Mouse (Mus musculus) neural tube, embryonic 12.5 days (tissue): ENCODE measurements around the gene Vdac1. TPM values are rescaled to one million over a fixed set of nuclear protein-coding genes. Genes with fewer than 3 reads are reported as not detected.
"Not testable (repeated sequence)": the region's sequence is repeated elsewhere in the genome, so short reads cannot be mapped to it uniquely, and the experiment has no call there.

ENCODE experiments used
- ATAC-seq: fragments of 200-750 bp; cut with Nextera tagmentation; 2 replicates; pipeline ENCODE4 v1.8.0; 2017; ENCODE audit warnings: low read depth, mild to moderate bottlenecking, moderate TSS enrichment, moderate library complexity; ENCODE audit not compliant: low FRiP score
- H3K27ac ChIP-seq: fragments of 300-500 bp; sonication (generic); 2 replicates; pipeline ENCODE4 v1.5.1; 2016
- H3K27me3 ChIP-seq: fragments of 300-500 bp; sonication (generic); replicated peaks from 2 replicates; pipeline ENCODE4 v1.6.1; 2016; ENCODE audit warnings: mild to moderate bottlenecking
- H3K36me3 ChIP-seq: fragments of 300-500 bp; sonication (generic); 2 replicates; pipeline ENCODE4 v1.6.1; 2016; ENCODE audit warnings: mild to moderate bottlenecking
- H3K4me1 ChIP-seq: fragments of 300-500 bp; sonication (generic); 2 replicates; pipeline ENCODE4 v1.6.1; 2016
- H3K4me2 ChIP-seq: fragments of 300-500 bp; sonication (generic); replicated peaks from 2 replicates; pipeline ENCODE4 v1.6.1; 2016; ENCODE audit warnings: mild to moderate bottlenecking
- H3K4me3 ChIP-seq: fragments of 300-500 bp; sonication (generic); 2 replicates; pipeline ENCODE4 v1.5.1; 2016
- H3K9ac ChIP-seq: fragments of 300-500 bp; sonication (generic); 2 replicates; pipeline ENCODE4 v1.6.1; 2016; ENCODE audit warnings: mild to moderate bottlenecking
- H3K9me3 ChIP-seq: fragments of 300-500 bp; sonication (generic); 2 replicates; pipeline ENCODE4 v1.6.1; 2016; ENCODE audit warnings: mild to moderate bottlenecking
- WGBS: fragments of 180-500 bp; shearing (Covaris S2); methylation state at CpG from one replicate; pipeline ENCODE4 v1.1.7; 2016; 5-methylcytosine and 5-hydroxymethylcytosine counted together
- polyA plus RNA-seq: library from polyadenylated mRNA; unstranded; fragments of >200 nt; fragmentation: Nextera tagmentation; extraction: Ambion mirVana; gene quantifications from 2 replicates; pipeline ENCODE4 v1.2.1, GENCODE M21; 2016

Vdac1 gene
- polyA plus RNA-seq, 1 experiment from 2014 or later, result 221 TPM

GRCm38 (mm10) chr11:52388150-52388549 lies 27.5 kb downstream of the Vdac1 start:
- H3K9me3 ChIP-seq, result no peaks in the 10 kb centered on the region
- H3K27ac ChIP-seq, result no peak overlapping the region
- H3K27me3 ChIP-seq, result no peaks in the 10 kb centered on the region
- 93% methylated on average over 12 of the region's 12 CpGs for WGBS
- no peak overlapping the region for H3K4me3 ChIP-seq
- H3K9ac ChIP-seq, result no peak overlapping the region
- no peak for ATAC-seq
- no peak overlapping the region for H3K4me2 ChIP-seq
- H3K4me1 ChIP-seq, result no peaks in the 10 kb centered on the region
- H3K36me3 ChIP-seq, result peaks cover 61% of the 10 kb centered on the region

- H3K36me3 ChIP-seq, result peaks cover 55% of the 10 kb centered on the region
- H3K9ac ChIP-seq, H3K4me3 ChIP-seq, H3K4me1 ChIP-seq, H3K27ac ChIP-seq, H3K27me3 ChIP-seq, H3K4me2 ChIP-seq, ATAC-seq, H3K9me3 ChIP-seq: not testable (repeated sequence)
- 94% methylated on average over 5 of the region's 5 CpGs for WGBS
Measured at GRCm38 (mm10) chr11:52388979-52389378, 28.3 kb downstream of the Vdac1 start.

GRCm38 (mm10) chr11:52389933-52390332 lies 29.3 kb downstream of the Vdac1 start:
- Histone ChIP-seq H3K4me2 (no peak overlapping the region), H3K27me3 (no peaks in the 10 kb centered on the region), H3K27ac (no peak overlapping the region), H3K4me3 (no peak overlapping the region), H3K36me3 (peaks cover 47% of the 10 kb centered on the region), H3K4me1 (no peaks in the 10 kb centered on the region), H3K9ac (no peak overlapping the region), H3K9me3 (no peaks in the 10 kb centered on the region)
- ATAC-seq, result no peak
- 93% methylated on average over 7 of the region's 7 CpGs for WGBS

GRCm38 (mm10) chr11:52394494-52394893 lies 33.8 kb downstream of the Vdac1 start:
- WGBS, result 83% methylated on average over 4 of the region's 4 CpGs
- H3K27me3 ChIP-seq, result no peaks in the 10 kb centered on the region

GRCm38 (mm10) chr11:52395343-52395742 lies 34.7 kb downstream of the Vdac1 start:
- Histone ChIP-seq H3K9ac (no peak overlapping the region), H3K4me3 (no peak overlapping the region), H3K36me3 (peaks cover 1% of the 10 kb centered on the region; the same call in 1 of the 2 replicates), H3K27ac (no peak overlapping the region), H3K9me3 (no peaks in the 10 kb centered on the region), H3K27me3 (no peaks in the 10 kb centered on the region), H3K4me2 (no peak overlapping the region), H3K4me1 (peaks cover 10% of the 10 kb centered on the region; the same call in 1 of the 2 replicates)
- ATAC-seq, result no peak
- 32% methylated on average over 4 of the region's 4 CpGs for WGBS

More at GRCm38 (mm10) chr11:52394494-52394893, 33.8 kb downstream of the Vdac1 start:
- Histone ChIP-seq H3K9me3 (no peaks in the 10 kb centered on the region), H3K4me3 (no peak overlapping the region), H3K27ac (no peak overlapping the region), H3K4me1 (peaks cover 6% of the 10 kb centered on the region; the same call in 1 of the 2 replicates), H3K4me2 (no peak overlapping the region), H3K36me3 (peaks cover 10% of the 10 kb centered on the region; the same call in 1 of the 2 replicates), H3K9ac (no peak overlapping the region)
- no peak for ATAC-seq

GRCm38 (mm10) chr11:52395940-52396596 lies 35.4 kb downstream of the Vdac1 start, which contains the start of gene 9530068E07Rik:
Gene 9530068E07Rik (plus strand): TSS chr11:52396428.
- 2% methylated on average over 38 of the region's 38 CpGs for WGBS
- peak within 1 kb of the TSS; percentile 68 for H3K4me2 ChIP-seq

GRCm38 (mm10) chr11:52396597-52397188 lies 36.0 kb downstream of the Vdac1 start:
- Histone ChIP-seq H3K9ac (peak overlapping the region; percentile 82), H3K27ac (peak overlapping the region; percentile 23), H3K27me3 (no peaks in the 10 kb centered on the region), H3K4me1 (peaks cover 11% of the 10 kb centered on the region; the same call in 1 of the 2 replicates), H3K36me3 (no peaks in the 10 kb centered on the region), H3K4me3 (peak overlapping the region; percentile 81), H3K4me2 (peak overlapping the region; percentile 68), H3K9me3 (no peaks in the 10 kb centered on the region)
- ATAC-seq, result peak; percentile 79
- WGBS, result 1% methylated on average over 33 of the region's 33 CpGs

More at GRCm38 (mm10) chr11:52395940-52396596, 35.4 kb downstream of the Vdac1 start, which contains the start of gene 9530068E07Rik:
- Histone ChIP-seq H3K9ac (peak within 1 kb of the TSS; percentile 82), H3K9me3 (no peaks in the 10 kb centered on the region), H3K27ac (peak within 1 kb of the TSS; percentile 23), H3K36me3 (no peaks in the 10 kb centered on the region), H3K4me1 (peaks cover 11% of the 10 kb centered on the region; the same call in 1 of the 2 replicates), H3K27me3 (no peaks in the 10 kb centered on the region), H3K4me3 (peak within 1 kb of the TSS; percentile 81)
- ATAC-seq, result peak; percentile 95

- H3K9ac ChIP-seq, result peak overlapping the region; percentile 82
- H3K27ac ChIP-seq, result no peak overlapping the region
- WGBS, result 89% methylated on average over 4 of the region's 4 CpGs
Measured at GRCm38 (mm10) chr11:52397385-52397987, 36.8 kb downstream of the Vdac1 start.

GRCm38 (mm10) chr11:52401476-52401875 lies 40.8 kb downstream of the Vdac1 start:
- Histone ChIP-seq H3K4me1 (peaks cover 11% of the 10 kb centered on the region; the same call in 1 of the 2 replicates), H3K9me3 (no peaks in the 10 kb centered on the region), H3K9ac (no peak overlapping the region), H3K27ac (no peak overlapping the region), H3K4me2 (no peak overlapping the region), H3K36me3 (peaks cover 26% of the 10 kb centered on the region), H3K27me3 (no peaks in the 10 kb centered on the region), H3K4me3 (no peak overlapping the region)
- WGBS, result 80% methylated on average over 2 of the region's 2 CpGs
- ATAC-seq, result no peak

More at GRCm38 (mm10) chr11:52397385-52397987, 36.8 kb downstream of the Vdac1 start:
- peak overlapping the region; percentile 68 for H3K4me2 ChIP-seq
- H3K36me3 ChIP-seq, result no peaks in the 10 kb centered on the region
- no peaks in the 10 kb centered on the region for H3K9me3 ChIP-seq
- no peaks in the 10 kb centered on the region for H3K27me3 ChIP-seq
- H3K4me3 ChIP-seq, result peak overlapping the region; percentile 81
- H3K4me1 ChIP-seq, result peaks cover 11% of the 10 kb centered on the region; the same call in 1 of the 2 replicates
- ATAC-seq, result no peak

- Histone ChIP-seq H3K9ac (no peak overlapping the region), H3K4me3 (no peak overlapping the region), H3K27me3 (no peaks in the 10 kb centered on the region), H3K4me1 (peaks cover 5% of the 10 kb centered on the region; the same call in 1 of the 2 replicates), H3K36me3 (peaks cover 37% of the 10 kb centered on the region), H3K9me3 (no peaks in the 10 kb centered on the region), H3K4me2 (no peak overlapping the region), H3K27ac (no peak overlapping the region)
- WGBS, result 92% methylated on average over 1 of the region's 1 CpGs
- ATAC-seq, result no peak
Measured at GRCm38 (mm10) chr11:52402566-52402965, 41.9 kb downstream of the Vdac1 start.

GRCm38 (mm10) chr11:52404209-52404608 lies 43.5 kb downstream of the Vdac1 start:
- H3K27ac ChIP-seq, result no peak overlapping the region
- H3K4me3 ChIP-seq, result no peak overlapping the region
- ATAC-seq, result no peak
- H3K9ac ChIP-seq, result no peak overlapping the region
- H3K4me2 ChIP-seq, result no peak overlapping the region
- peaks cover 52% of the 10 kb centered on the region for H3K36me3 ChIP-seq
- H3K4me1 ChIP-seq, result peaks cover 5% of the 10 kb centered on the region; the same call in 1 of the 2 replicates
- no peaks in the 10 kb centered on the region for H3K27me3 ChIP-seq
- H3K9me3 ChIP-seq, result no peaks in the 10 kb centered on the region
- 95% methylated on average over 5 of the region's 5 CpGs for WGBS

- no peak for ATAC-seq
- Histone ChIP-seq H3K9ac (no peak overlapping the region), H3K36me3 (peaks cover 58% of the 10 kb centered on the region)
Measured at GRCm38 (mm10) chr11:52405196-52405688, 44.6 kb downstream of the Vdac1 start.

More at GRCm38 (mm10) chr11:52405196-52405688, 44.6 kb downstream of the Vdac1 start:
- Histone ChIP-seq H3K4me1 (peaks cover 2% of the 10 kb centered on the region; the same call in 1 of the 2 replicates), H3K4me2 (no peak overlapping the region), H3K27me3 (no peaks in the 10 kb centered on the region), H3K27ac (no peak overlapping the region), H3K4me3 (no peak overlapping the region), H3K9me3 (no peaks in the 10 kb centered on the region)
- 74% methylated on average over 9 of the region's 9 CpGs for WGBS
